Mouse (Mus musculus): ENCODE data around the gene Kcnh2. TPM values are rescaled to one million over a fixed set of nuclear protein-coding genes. Genes with fewer than 3 reads are reported as not detected.
A peak's percentile ranks its signal among the peaks of the same experiment; 100 is the strongest.

The Kcnh2 gene
- polyA plus RNA-seq, 1 experiment from 2014 or later, result 11.9 TPM

- Histone ChIP-seq H3K9me3 (ENCODE audit: control insufficient read depth, low read length) (no peaks in the 10 kb centered on the region), H3K4me1 (replicated peaks; ENCODE audit: control insufficient read depth, insufficient read depth, low read length) (peaks cover 14% of the 10 kb centered on the region), H3K4me3 (ENCODE audit: low read depth, low read length) (no peak overlapping the region), H3K27ac (ENCODE audit: low read depth, low read length) (peak overlapping the region; percentile 30; the same call in 1 of the 2 replicates), H3K4me2 (replicated peaks; ENCODE audit: low read depth, low read length) (no peak overlapping the region), H3K9ac (ENCODE audit: low read depth, low read length) (0 out of 2 replicates have a peak overlapping the region, but pooled peaks have one; percentile 23), H3K27me3 (ENCODE audit: control insufficient read depth, insufficient read depth, low read length) (no peaks in the 10 kb centered on the region), H3K36me3 (ENCODE audit: control insufficient read depth, insufficient read depth, low read length) (no peaks in the 10 kb centered on the region)
- 36% methylated on average over 9 of the region's 9 CpGs for WGBS
- DNase-seq (ENCODE audit: low spot score) (no peak), ATAC-seq (ENCODE audit: low FRiP score) (no peak)
Measured at GRCm38 (mm10) chr5:24337366-24337765, 14.0 kb downstream of the Kcnh2 start.

DNA sequence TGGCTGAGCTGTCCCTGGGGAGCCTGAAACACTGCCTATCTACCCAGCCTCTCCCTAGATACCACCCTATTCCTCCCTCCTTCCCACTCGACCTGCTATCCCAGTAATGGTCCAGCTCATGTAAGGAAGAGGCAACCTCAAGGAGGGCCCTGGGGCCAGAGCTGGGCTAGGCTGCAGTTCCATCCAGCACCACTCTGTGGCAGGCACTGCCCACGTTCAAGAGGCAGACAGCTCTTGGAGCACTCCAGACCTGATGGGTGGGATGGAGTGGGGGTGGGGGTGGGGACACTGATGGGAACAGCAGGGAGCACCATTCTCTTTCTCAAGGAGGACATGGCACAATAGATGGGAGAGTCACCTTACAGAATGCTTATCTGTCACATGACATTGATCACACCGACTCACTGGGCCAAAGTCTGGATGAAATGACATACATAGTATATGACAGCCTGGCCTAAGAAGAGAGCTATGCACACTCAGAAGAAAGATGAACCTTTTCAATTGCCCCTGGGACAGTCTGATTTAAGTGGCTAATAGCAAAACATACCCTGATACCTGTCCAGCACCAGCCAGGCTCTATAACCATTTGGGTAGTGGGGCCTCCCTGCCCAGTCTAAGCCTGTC lies 15.4 kb downstream of the Kcnh2 start:
- no peak overlapping the region for H3K4me2 ChIP-seq (replicated peaks; ENCODE audit: low read depth, low read length)
- H3K4me3 ChIP-seq (ENCODE audit: low read depth, low read length), result no peak overlapping the region
- H3K9ac ChIP-seq (ENCODE audit: low read depth, low read length), result 0 out of 2 replicates have a peak overlapping the region, but pooled peaks have one; percentile 19
- ATAC-seq (ENCODE audit: low FRiP score) (peak; percentile 90), DNase-seq (ENCODE audit: low spot score) (peak; percentile 76)
- 16% methylated on average over 3 of the region's 3 CpGs for WGBS
- H3K4me1 ChIP-seq (replicated peaks; ENCODE audit: control insufficient read depth, insufficient read depth, low read length), result peaks cover 11% of the 10 kb centered on the region
- no peaks in the 10 kb centered on the region for H3K36me3 ChIP-seq (ENCODE audit: control insufficient read depth, insufficient read depth, low read length)
- H3K9me3 ChIP-seq (ENCODE audit: control insufficient read depth, low read length), result no peaks in the 10 kb centered on the region
- H3K27me3 ChIP-seq (ENCODE audit: control insufficient read depth, insufficient read depth, low read length), result no peaks in the 10 kb centered on the region
- H3K27ac ChIP-seq (ENCODE audit: low read depth, low read length), result peak overlapping the region; percentile 73

GRCm38 (mm10) chr5:24334749-24335148 lies 16.7 kb downstream of the Kcnh2 start:
- H3K27me3 ChIP-seq (ENCODE audit: control insufficient read depth, insufficient read depth, low read length), result no peaks in the 10 kb centered on the region
- DNase-seq (ENCODE audit: low spot score), result no peak
- peaks cover 11% of the 10 kb centered on the region for H3K4me1 ChIP-seq (replicated peaks; ENCODE audit: control insufficient read depth, insufficient read depth, low read length)
- no peaks in the 10 kb centered on the region for H3K36me3 ChIP-seq (ENCODE audit: control insufficient read depth, insufficient read depth, low read length)
- peak overlapping the region; percentile 2 for H3K27ac ChIP-seq (ENCODE audit: low read depth, low read length)
- no peak overlapping the region for H3K4me3 ChIP-seq (ENCODE audit: low read depth, low read length)
- H3K9me3 ChIP-seq (ENCODE audit: control insufficient read depth, low read length), result no peaks in the 10 kb centered on the region
- H3K4me2 ChIP-seq (replicated peaks; ENCODE audit: low read depth, low read length), result no peak overlapping the region
- ATAC-seq (ENCODE audit: low FRiP score), result no peak
- 29% methylated on average over 3 of the region's 3 CpGs for WGBS
- no peak overlapping the region for H3K9ac ChIP-seq (ENCODE audit: low read depth, low read length)

GRCm38 (mm10) chr5:24332401-24332800 lies 19.0 kb downstream of the Kcnh2 start:
- Histone ChIP-seq H3K9ac (ENCODE audit: low read depth, low read length) (no peak overlapping the region), H3K4me2 (replicated peaks; ENCODE audit: low read depth, low read length) (no peak overlapping the region), H3K27me3 (ENCODE audit: control insufficient read depth, insufficient read depth, low read length) (no peaks in the 10 kb centered on the region), H3K4me1 (replicated peaks; ENCODE audit: control insufficient read depth, insufficient read depth, low read length) (peaks cover 27% of the 10 kb centered on the region), H3K27ac (ENCODE audit: low read depth, low read length) (no peak overlapping the region), H3K4me3 (ENCODE audit: low read depth, low read length) (no peak overlapping the region), H3K36me3 (ENCODE audit: control insufficient read depth, insufficient read depth, low read length) (no peaks in the 10 kb centered on the region), H3K9me3 (ENCODE audit: control insufficient read depth, low read length) (no peaks in the 10 kb centered on the region)
- DNase-seq (ENCODE audit: low spot score), result no peak
- 85% methylated on average over 4 of the region's 4 CpGs for WGBS
- ATAC-seq (ENCODE audit: low FRiP score), result no peak

DNA sequence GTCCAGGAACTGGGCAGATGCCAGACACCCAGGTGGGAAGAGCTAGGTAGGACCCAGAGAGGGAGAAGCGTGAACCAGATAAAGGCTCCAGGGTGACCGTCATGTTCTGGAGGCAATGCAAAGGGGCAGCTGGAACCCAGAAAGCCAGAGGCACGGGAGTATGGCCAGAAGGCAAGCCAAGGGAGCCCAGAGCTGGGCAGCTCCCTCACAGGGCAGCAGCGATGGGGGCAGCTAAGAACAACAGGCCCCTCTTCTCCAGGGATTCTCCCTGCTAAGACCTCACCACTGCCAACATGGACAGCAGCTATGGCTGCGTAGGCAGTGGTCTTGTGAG lies 21.5 kb downstream of the Kcnh2 start:
- peaks cover 19% of the 10 kb centered on the region for H3K4me1 ChIP-seq (replicated peaks; ENCODE audit: control insufficient read depth, insufficient read depth, low read length)
- 35% methylated on average over 5 of the region's 5 CpGs for WGBS
- no peak; the same call in 1 of the 2 replicates for ATAC-seq (ENCODE audit: low FRiP score)

DNA sequence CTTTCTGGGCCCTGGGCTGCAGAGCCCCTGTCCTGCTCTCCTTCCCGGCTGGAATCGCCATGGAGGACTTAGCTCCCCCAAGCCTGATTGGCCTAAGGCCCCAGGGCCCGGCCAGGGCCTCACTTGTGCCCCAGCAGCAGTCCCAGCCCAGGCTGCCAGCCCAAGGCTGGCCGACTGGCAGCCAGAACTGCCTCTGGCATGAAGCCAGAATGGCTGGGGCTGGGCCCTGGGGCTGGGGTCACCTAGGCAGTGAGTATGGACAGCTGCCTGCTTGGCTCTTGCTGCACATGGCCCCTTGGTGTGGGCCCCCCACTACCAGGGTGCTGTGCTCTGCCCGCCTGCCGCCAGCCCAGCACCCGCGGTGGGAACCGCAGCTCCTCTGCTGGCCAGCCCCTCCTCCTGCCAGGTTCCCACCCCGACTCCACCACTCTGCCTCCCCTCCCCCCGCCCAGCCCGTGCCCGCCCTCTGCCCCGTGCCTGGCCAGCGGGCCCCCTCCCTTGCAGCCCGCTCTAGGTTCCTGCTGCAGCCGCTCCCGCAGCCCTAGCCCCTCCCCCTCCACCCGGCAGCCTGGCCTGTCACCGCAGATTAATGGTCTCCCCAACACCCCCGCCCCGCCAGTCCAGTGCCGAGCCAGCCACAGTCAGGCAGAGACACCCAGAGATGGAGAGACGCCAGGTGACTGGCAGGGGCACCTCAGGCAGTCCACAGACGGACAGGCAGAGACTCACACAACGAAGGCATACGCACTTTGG lies 22.0 kb downstream of the Kcnh2 start:
- Histone ChIP-seq H3K9me3 (ENCODE audit: control insufficient read depth, low read length) (no peaks in the 10 kb centered on the region), H3K4me2 (replicated peaks; ENCODE audit: low read depth, low read length) (peak overlapping the region; percentile 59), H3K4me1 (replicated peaks; ENCODE audit: control insufficient read depth, insufficient read depth, low read length) (peaks cover 17% of the 10 kb centered on the region), H3K4me3 (ENCODE audit: low read depth, low read length) (peak overlapping the region; percentile 20; the same call in 1 of the 2 replicates), H3K27ac (ENCODE audit: low read depth, low read length) (peak overlapping the region; percentile 93), H3K9ac (ENCODE audit: low read depth, low read length) (peak overlapping the region; percentile 68), H3K36me3 (ENCODE audit: control insufficient read depth, insufficient read depth, low read length) (peaks cover 7% of the 10 kb centered on the region), H3K27me3 (ENCODE audit: control insufficient read depth, insufficient read depth, low read length) (no peaks in the 10 kb centered on the region)
- peak; percentile 76 for DNase-seq (ENCODE audit: low spot score)
- WGBS, result 5% methylated on average over 22 of the region's 27 CpGs
- peak; percentile 90 for ATAC-seq (ENCODE audit: low FRiP score)

More for the DNA sequence above, 21.5 kb downstream of the Kcnh2 start:
- no peaks in the 10 kb centered on the region for H3K27me3 ChIP-seq (ENCODE audit: control insufficient read depth, insufficient read depth, low read length)
- DNase-seq (ENCODE audit: low spot score), result no peak
- 0 out of 2 replicates have a peak overlapping the region, but pooled peaks have one; percentile 59 for H3K4me2 ChIP-seq (replicated peaks; ENCODE audit: low read depth, low read length)
- no peak overlapping the region for H3K9ac ChIP-seq (ENCODE audit: low read depth, low read length)
- peaks cover 5% of the 10 kb centered on the region for H3K36me3 ChIP-seq (ENCODE audit: control insufficient read depth, insufficient read depth, low read length)
- peak overlapping the region; percentile 93 for H3K27ac ChIP-seq (ENCODE audit: low read depth, low read length)
- H3K4me3 ChIP-seq (ENCODE audit: low read depth, low read length), result no peak overlapping the region
- no peaks in the 10 kb centered on the region for H3K9me3 ChIP-seq (ENCODE audit: control insufficient read depth, low read length)

- WGBS, result 70% methylated on average over 6 of the region's 6 CpGs
- Histone ChIP-seq H3K27ac (ENCODE audit: low read depth, low read length) (peak overlapping the region; percentile 93), H3K27me3 (ENCODE audit: control insufficient read depth, insufficient read depth, low read length) (no peaks in the 10 kb centered on the region), H3K4me3 (ENCODE audit: low read depth, low read length) (0 out of 2 replicates have a peak overlapping the region, but pooled peaks have one; percentile 20), H3K9me3 (ENCODE audit: control insufficient read depth, low read length) (no peaks in the 10 kb centered on the region), H3K36me3 (ENCODE audit: control insufficient read depth, insufficient read depth, low read length) (peaks cover 7% of the 10 kb centered on the region), H3K9ac (ENCODE audit: low read depth, low read length) (peak overlapping the region; percentile 68), H3K4me2 (replicated peaks; ENCODE audit: low read depth, low read length) (peak overlapping the region; percentile 59), H3K4me1 (replicated peaks; ENCODE audit: control insufficient read depth, insufficient read depth, low read length) (peaks cover 17% of the 10 kb centered on the region)
- DNase-seq (ENCODE audit: low spot score) (no peak), ATAC-seq (ENCODE audit: low FRiP score) (no peak; the same call in 1 of the 2 replicates)
Measured at GRCm38 (mm10) chr5:24328813-24329211, 22.6 kb downstream of the Kcnh2 start.

DNA sequence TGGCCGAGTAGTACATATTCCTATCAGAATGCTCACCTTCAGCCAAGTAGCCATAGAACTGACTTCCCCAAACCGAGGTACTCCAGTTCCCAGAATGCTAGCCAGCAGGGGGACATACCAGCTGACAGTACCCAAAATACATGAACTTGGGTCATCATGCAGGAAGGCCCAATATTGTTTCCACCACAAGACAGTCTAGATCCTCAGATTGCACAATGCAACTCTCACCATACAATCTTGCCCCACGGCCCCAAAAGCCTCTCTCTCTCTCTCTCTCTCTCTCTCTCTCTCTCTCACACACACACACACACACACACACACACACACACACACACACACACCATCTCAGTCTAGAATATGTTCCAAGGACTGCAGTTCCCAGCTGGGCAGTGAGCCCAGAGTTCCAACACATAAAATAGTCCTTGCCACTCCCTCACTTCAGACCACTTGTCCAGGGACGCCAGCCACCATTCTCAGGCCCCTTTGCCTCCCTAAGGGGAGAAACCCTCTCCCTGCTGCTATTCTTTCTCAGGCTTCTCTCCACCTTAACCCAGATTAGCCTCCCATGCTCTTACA lies 24.5 kb downstream of the Kcnh2 start:
- 75% methylated on average over 4 of the region's 4 CpGs for WGBS

More for the DNA sequence above, 24.5 kb downstream of the Kcnh2 start:
- Histone ChIP-seq H3K9ac (ENCODE audit: low read depth, low read length) (0 out of 2 replicates have a peak overlapping the region, but pooled peaks have one; percentile 0), H3K27ac (ENCODE audit: low read depth, low read length) (no peak overlapping the region), H3K4me2 (replicated peaks; ENCODE audit: low read depth, low read length) (no peak overlapping the region), H3K4me1 (replicated peaks; ENCODE audit: control insufficient read depth, insufficient read depth, low read length) (peaks cover 20% of the 10 kb centered on the region), H3K36me3 (ENCODE audit: control insufficient read depth, insufficient read depth, low read length) (peaks cover 7% of the 10 kb centered on the region), H3K4me3 (ENCODE audit: low read depth, low read length) (no peak overlapping the region), H3K27me3 (ENCODE audit: control insufficient read depth, insufficient read depth, low read length) (no peaks in the 10 kb centered on the region), H3K9me3 (ENCODE audit: control insufficient read depth, low read length) (no peaks in the 10 kb centered on the region)
- no peak for DNase-seq (ENCODE audit: low spot score)
- ATAC-seq (ENCODE audit: low FRiP score), result no peak
